Mouse (Mus musculus) thymus, postnatal 4 days (tissue): ENCODE measurements at regions not wholly inside any gene's neighbourhood (a gene's known extent, or its start where the extent isn't known, plus 50 kb on each side); places are given as distances from the start of the nearest gene placed in this dataset.

Experiments used
- DNase-seq: peaks from one replicate; pipeline ENCODE4 v3.0.0; 2021

- DNase-seq: no peak
These were observed 405.4 kb downstream of the Sox9 start for GRCm38 (mm10) chr11:113187407-113187806.

DNA sequence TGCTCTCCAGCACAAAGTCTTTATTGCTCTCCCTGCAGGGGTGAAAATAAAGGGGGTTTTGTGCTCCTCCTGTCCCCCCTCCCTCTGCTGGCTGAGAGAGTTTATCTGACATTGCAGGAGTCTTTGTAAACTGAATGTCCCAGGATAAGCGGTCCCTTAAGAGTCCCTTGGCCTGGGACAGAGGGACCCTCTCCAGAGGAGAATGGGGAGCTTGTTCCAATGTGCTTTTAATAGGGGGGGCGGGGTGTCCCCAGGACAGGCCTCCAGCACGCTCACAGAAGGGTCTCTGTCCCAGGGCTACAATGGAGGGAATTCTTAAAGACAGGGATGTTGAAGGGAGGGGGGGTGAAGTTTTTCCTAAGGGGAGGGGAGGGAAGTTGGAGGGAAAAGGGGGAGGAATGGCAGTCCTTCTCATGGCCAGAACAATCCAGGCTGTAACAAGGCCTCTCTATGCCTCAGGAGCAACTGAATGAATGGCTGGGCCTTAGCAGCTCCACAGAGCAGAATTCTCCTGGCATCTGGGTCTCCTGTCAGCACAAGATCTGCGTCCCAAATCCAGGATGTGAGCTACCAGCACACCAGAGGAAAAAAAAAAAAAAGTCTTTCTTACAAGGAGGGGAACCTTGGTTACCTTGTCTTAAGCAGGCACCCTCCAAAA is 406.4 kb downstream of the Sox9 start:
- no peak for DNase-seq

GRCm38 (mm10) chr11:113190006-113190405 is 408.0 kb downstream of the Sox9 start:
- DNase-seq: no peak

GRCm38 (mm10) chr11:113190520-113190919 is 408.5 kb downstream of the Sox9 start:
- no peak for DNase-seq

DNA sequence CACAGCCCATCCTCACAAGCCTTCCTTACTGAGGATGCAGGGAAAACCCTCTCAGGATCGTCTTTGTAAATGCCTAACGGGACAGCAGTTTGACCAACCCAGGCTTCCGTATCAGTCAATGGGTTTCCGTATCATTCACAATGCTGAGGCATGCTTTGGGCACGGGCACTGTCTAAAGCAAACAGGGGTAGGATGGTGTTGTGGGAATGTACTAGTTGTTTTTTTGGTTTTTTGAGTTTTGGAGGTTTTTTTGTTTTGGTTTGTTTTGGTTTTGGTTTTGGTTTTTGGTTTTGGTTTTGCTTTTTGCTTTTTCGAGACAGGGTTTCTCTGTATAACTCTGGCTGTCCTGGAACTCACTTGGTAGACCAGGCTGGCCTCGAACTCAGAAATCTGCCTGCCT is 409.0 kb downstream of the Sox9 start:
- DNase-seq: no peak

DNA sequence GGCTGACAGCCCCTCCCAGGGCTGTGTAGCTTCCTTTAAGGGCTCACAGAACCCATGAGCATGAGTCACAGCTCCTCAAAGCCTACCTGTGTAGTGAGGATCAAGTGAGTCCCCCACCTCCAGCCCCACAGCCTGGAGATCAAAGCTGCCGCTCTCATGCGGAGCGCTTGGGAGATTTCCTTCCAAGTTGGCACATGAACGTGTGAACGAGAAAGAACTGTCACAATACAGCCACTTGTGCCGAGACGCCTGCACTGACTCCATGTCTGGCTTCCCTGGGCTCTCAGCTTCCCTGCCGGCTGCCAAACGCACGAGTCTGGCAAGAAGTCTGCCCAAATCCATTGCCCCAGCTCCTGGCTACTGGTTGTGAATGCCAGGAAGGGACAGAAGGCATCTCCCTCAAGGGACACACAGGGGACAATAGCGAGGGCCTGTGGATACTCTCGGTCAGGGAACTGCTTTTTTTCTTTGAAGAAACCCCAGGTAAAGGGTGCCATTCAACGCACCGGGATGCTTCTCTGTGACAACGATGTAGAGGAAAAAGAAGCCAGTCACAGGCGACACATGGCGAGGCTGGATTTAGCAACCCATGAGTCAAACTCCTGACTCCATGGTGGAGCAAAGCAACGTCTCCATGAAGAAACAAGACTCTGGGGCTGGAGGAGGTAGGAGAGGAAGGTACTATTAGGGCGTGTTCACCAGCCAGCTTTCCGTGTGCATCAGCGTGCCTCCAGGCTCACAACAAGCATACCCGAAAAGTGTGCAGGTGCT is 410.2 kb downstream of the Sox9 start:
- DNase-seq: no peak

DNA sequence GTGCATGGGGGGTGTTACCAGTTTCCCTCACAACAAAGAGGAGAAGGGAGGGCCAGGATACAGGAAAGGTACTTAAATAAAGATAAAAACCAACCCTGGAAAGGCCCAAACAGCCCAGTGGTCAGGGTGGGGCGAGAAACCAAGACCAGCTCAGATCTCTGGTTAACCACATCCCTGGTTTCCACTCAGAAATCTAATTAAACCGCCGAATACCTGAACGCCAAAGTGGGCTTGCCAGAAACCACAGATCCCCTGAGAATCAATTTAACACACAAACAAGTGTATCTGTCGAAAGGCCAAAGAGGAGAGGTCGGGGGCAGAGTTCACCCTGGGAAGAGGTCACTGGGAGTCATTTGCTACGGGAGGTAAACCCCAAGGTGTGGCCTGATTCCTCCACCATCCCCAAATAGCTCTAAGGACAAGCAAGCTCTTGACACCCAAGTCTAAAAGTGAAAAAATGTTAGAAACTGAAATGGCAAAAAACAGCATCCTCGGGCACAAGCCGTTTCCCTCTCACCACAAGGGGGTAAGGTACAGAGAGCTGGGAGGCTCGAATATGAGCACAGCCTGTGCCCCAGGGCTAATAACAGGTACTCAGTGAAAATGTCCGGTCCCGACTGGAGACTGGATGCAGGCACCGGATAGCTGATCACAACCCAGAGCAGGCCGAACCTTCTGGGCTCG is 412.3 kb downstream of the Sox9 start:
- DNase-seq: no peak
